ENCODE assay signal across 9 mouse cellular contexts in the genomic region with DNA sequence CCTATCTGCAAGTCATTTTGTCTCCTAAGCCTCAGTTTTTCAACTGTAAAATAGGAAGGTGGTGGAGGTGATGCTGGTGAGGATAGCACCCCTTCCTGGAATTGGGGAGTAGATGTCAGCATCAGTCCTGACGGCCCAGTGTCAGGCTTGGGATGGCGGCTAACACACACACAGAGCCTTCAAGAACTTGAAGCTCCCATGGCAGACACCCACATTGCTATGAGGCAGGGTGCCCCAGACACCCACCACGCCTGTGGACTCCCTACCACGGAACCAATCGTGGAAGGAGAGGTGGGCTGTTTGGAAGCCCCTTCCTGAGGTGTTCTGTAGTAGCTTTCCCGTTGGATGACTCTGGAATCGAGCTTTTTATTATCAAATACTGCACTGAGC. TPM values are rescaled to one million over a fixed set of nuclear protein-coding genes. Genes with fewer than 3 reads are reported as not detected.
DNase-seq lines count a peak whose midpoint lies in the region; ATAC-seq and TF ChIP-seq lines count a peak whose summit lies in the region.
"Had no signal": no experiment of that assay in that cellular context is flagged by ENCODE, and none has a peak within 500 bp of the region (broad histone marks: within the 10 kb centered on the region; RNA-seq: fewer than 3 reads in every experiment).

No protein-coding gene starts in this region.

- no peak for DNase-seq in lung, postnatal 25 days (ENCODE audit: low spot score)
- no peak for DNase-seq in forebrain, embryonic 14.5 days (ENCODE audit: low spot score)
- DNase-seq in adrenal gland, adult 8-10 months: no peak
- no peak for DNase-seq in cerebellum, postnatal 4 days (ENCODE audit: low spot score in 2 of 2)
- DNase-seq: layer of hippocampus, postnatal 36 days had no signal

- peak overlapping the region; percentile 37; the same call in 1 of the 2 replicates for H3K9ac ChIP-seq in lung, embryonic 15.5 days
- peak overlapping the region; percentile 70 for H3K9ac ChIP-seq in forebrain, embryonic 14.5 days (ENCODE audit: low read length)
- H3K9ac ChIP-seq in limb, embryonic 13.5 days: peak overlapping the region; percentile 73

- peak overlapping the region; percentile 47 for H3K4me3 ChIP-seq in lung, embryonic 15.5 days
- peak overlapping the region; percentile 37 for H3K4me3 ChIP-seq in forebrain, embryonic 14.5 days (ENCODE audit: low read depth, low read length)
- H3K4me3 ChIP-seq in limb, embryonic 13.5 days: peak overlapping the region; percentile 56
- peak overlapping the region; percentile 44 for H3K4me3 ChIP-seq in olfactory bulb, adult 2 months (ENCODE audit: insufficient read depth, low read depth, low read length)

- H3K4me2 ChIP-seq in lung, embryonic 15.5 days: peak overlapping the region; percentile 95
- H3K4me2 ChIP-seq in forebrain, embryonic 14.5 days (ENCODE audit: low read length): peak overlapping the region; percentile 88
- H3K4me2 ChIP-seq in limb, embryonic 13.5 days (replicated peaks): peak overlapping the region; percentile 78

- ATAC-seq in lung, embryonic 15.5 days (ENCODE audit: borderline replicate concordance, extremely low read depth, low FRiP score, low TSS enrichment): no peak
- peak; percentile 4; the same call in 1 of the 2 replicates for ATAC-seq in forebrain, embryonic 14.5 days
- ATAC-seq in limb, embryonic 13.5 days (ENCODE audit: low FRiP score, low read depth): no peak; the same call in 1 of the 2 replicates
- ATAC-seq in activated CD4-positive, CD25-positive, alpha-beta regulatory T cell, adult 4 months: no peak

- no peak for TF ChIP-seq CTCF in olfactory bulb, adult 2 months (IDR thresholded peaks at IDR 0.05; ENCODE audit: insufficient read depth, low read depth, low read length)

- H3K9me3 ChIP-seq in lung, embryonic 15.5 days: no peaks in the 10 kb centered on the region
- H3K9me3 ChIP-seq in forebrain, embryonic 14.5 days (replicated peaks; ENCODE audit: control insufficient read depth, low read length): no peaks in the 10 kb centered on the region
- H3K9me3 ChIP-seq in limb, embryonic 13.5 days: no peaks in the 10 kb centered on the region

- WGBS in lung, embryonic 15.5 days: 33% methylated on average over 7 of the region's 7 CpGs
- WGBS in forebrain, embryonic 14.5 days: 22% methylated on average over 7 of the region's 7 CpGs
- WGBS in limb, embryonic 13.5 days: 33% methylated on average over 7 of the region's 7 CpGs
- WGBS in olfactory bulb, adult 2 months: 38% methylated on average over 7 of the region's 7 CpGs

- H3K27me3 ChIP-seq in lung, embryonic 15.5 days: peaks cover 6% of the 10 kb centered on the region; the same call in 1 of the 2 replicates
- no peaks in the 10 kb centered on the region for H3K27me3 ChIP-seq in forebrain, embryonic 14.5 days (replicated peaks; ENCODE audit: control insufficient read depth, insufficient read depth, low read length)
- H3K27me3 ChIP-seq in limb, embryonic 13.5 days: no peaks in the 10 kb centered on the region

- peak overlapping the region; percentile 65 for H3K27ac ChIP-seq in lung, embryonic 15.5 days
- H3K27ac ChIP-seq in forebrain, embryonic 14.5 days (ENCODE audit: low read depth, low read length): no peak overlapping the region
- peak overlapping the region; percentile 90 for H3K27ac ChIP-seq in limb, embryonic 13.5 days
- H3K27ac ChIP-seq in olfactory bulb, adult 2 months (ENCODE audit: insufficient read depth, low read depth, low read length): no peak overlapping the region

- H3K4me1 ChIP-seq in lung, embryonic 15.5 days: peaks cover 31% of the 10 kb centered on the region
- peaks cover 10% of the 10 kb centered on the region for H3K4me1 ChIP-seq in forebrain, embryonic 14.5 days (ENCODE audit: control insufficient read depth, insufficient read depth, low read length)
- H3K4me1 ChIP-seq in limb, embryonic 13.5 days: peaks cover 47% of the 10 kb centered on the region
- H3K4me1 ChIP-seq in olfactory bulb, adult 2 months (ENCODE audit: control insufficient read depth, insufficient read depth, low read length): peaks cover 5% of the 10 kb centered on the region

- TF ChIP-seq POLR2A in olfactory bulb, adult 2 months (IDR thresholded peaks at IDR 0.05; ENCODE audit: insufficient read depth, low read depth, low read length): no peak

- H3K36me3 ChIP-seq in lung, embryonic 15.5 days: no peaks in the 10 kb centered on the region
- H3K36me3 ChIP-seq in forebrain, embryonic 14.5 days (ENCODE audit: control insufficient read depth, insufficient read depth, low read length): no peaks in the 10 kb centered on the region
- H3K36me3 ChIP-seq in limb, embryonic 13.5 days: no peaks in the 10 kb centered on the region

RNA-seq across cellular contexts. Expression of gene D630003M21Rik, which starts 0.5 kb away (rescaled TPM):
- polyA plus RNA-seq in lung, embryonic 15.5 days (2015; fragmentation: Nextera tagmentation; extraction: Ambion mirVana): 5.3 and 5.5 TPM in 2 replicates
- polyA plus RNA-seq in forebrain, embryonic 14.5 days (2014; fragmentation: Nextera tagmentation; extraction: Ambion mirVana): 1.5 and 2.2 TPM in 2 replicates
- polyA plus RNA-seq in limb, embryonic 13.5 days (2015; fragmentation: Nextera tagmentation; extraction: Ambion mirVana): 16.4 and 17.4 TPM in 2 replicates
- polyA plus RNA-seq in olfactory bulb, adult 2 months (2012; ENCODE audit: insufficient read depth, insufficient read length, low replicate concordance, missing spikeins): not detected in 2 replicates
- 1 to 10 TPM; 1.4 to 7.8 (median 4.4) TPM for total RNA-seq in adrenal gland, adult 8-10 months (2022)
- not detected for polyA plus RNA-seq in activated CD4-positive, CD25-positive, alpha-beta regulatory T cell, adult 4 months (2017; shearing (Covaris generic))

RNA-seq across cellular contexts. Expression of gene Bpi, which starts 28.4 kb away (rescaled TPM):
- not detected in 2 replicates for polyA plus RNA-seq in lung, embryonic 15.5 days (2015; fragmentation: Nextera tagmentation; extraction: Ambion mirVana)
- not detected in 2 replicates for polyA plus RNA-seq in forebrain, embryonic 14.5 days (2014; fragmentation: Nextera tagmentation; extraction: Ambion mirVana)
- polyA plus RNA-seq in limb, embryonic 13.5 days (2015; fragmentation: Nextera tagmentation; extraction: Ambion mirVana): not detected in 2 replicates
- not detected in 2 replicates for polyA plus RNA-seq in olfactory bulb, adult 2 months (2012; ENCODE audit: insufficient read depth, insufficient read length, low replicate concordance, missing spikeins)
- total RNA-seq in adrenal gland, adult 8-10 months (2022): not detected
- polyA plus RNA-seq in activated CD4-positive, CD25-positive, alpha-beta regulatory T cell, adult 4 months (2017; shearing (Covaris generic)): not detected
- total RNA-seq: layer of hippocampus, postnatal 36 days had no signal

Comparison
In these comparisons a context has a peak if more than half of its experiments do, and no peak if none do; other contexts are left out.
1. H3K27ac ChIP-seq: peak in lung, embryonic 15.5 days (single experiment) and limb, embryonic 13.5 days (single experiment); none in forebrain, embryonic 14.5 days (single experiment) and olfactory bulb, adult 2 months (single experiment).
2. Peak in every context shown above with its lines, with median percentiles within 50 percentile points of each other: H3K4me2 ChIP-seq, H3K4me3 ChIP-seq and H3K9ac ChIP-seq.